Mouse (Mus musculus): ENCODE data around the gene Repin1. TPM values are rescaled to one million over a fixed set of nuclear protein-coding genes. Genes with fewer than 3 reads are reported as not detected.

Repin1 gene
- total and polyA plus RNA-seq, 3 experiments = not detected

- TF ChIP-seq SMC3 (IDR thresholded peaks at IDR 0.05; ENCODE audit: low read depth, low read length) = no peak
- Histone ChIP-seq H3K9me3 (replicated peaks; ENCODE audit: insufficient read depth, low read length) (no peaks in the 10 kb centered on the region), H3K4me1 (ENCODE audit: control insufficient read depth in 1 of 2, insufficient read depth in 2 of 2, low read length in 2 of 2) (no peaks in the 10 kb centered on the region), H3K36me3 (ENCODE audit: control insufficient read depth in 1 of 2, insufficient read depth in 2 of 2, low read length in 2 of 2) (no peaks in the 10 kb centered on the region), H3K79me2 (ENCODE audit: control insufficient read depth, insufficient read depth, low read length, poor library complexity) (no peaks in the 10 kb centered on the region), H3K9ac (ENCODE audit: control insufficient read depth, low read depth, low read length, poor library complexity, severe bottlenecking) (no peak overlapping the region), H3K27ac (ENCODE audit: control insufficient read depth, low read depth, low read length) (no peak overlapping the region), H3K4me3 (ENCODE audit: control insufficient read depth in 1 of 2, insufficient read depth in 1 of 2, low read depth in 2 of 2, low read length in 2 of 2) (no peak overlapping the region), H3K27me3 (ENCODE audit: control insufficient read depth in 1 of 2, insufficient read depth in 2 of 2, low read length in 2 of 2) (no peaks in the 10 kb centered on the region)
- no peak for DNase-seq (ENCODE audit: low read depth, low spot score)
These were observed 21.7 kb upstream of the Repin1 start for GRCm38 (mm10) chr6:48572014-48572413.

GRCm38 (mm10) chr6:48572572-48573061 is 21.1 kb upstream of the Repin1 start, which contains the start of gene Rarres2:
Rarres2 (minus strand) TSS chr6:48572789.
- no peaks in the 10 kb centered on the region for H3K79me2 ChIP-seq (ENCODE audit: control insufficient read depth, insufficient read depth, low read length, poor library complexity)
- no peak within 1 kb of the TSS for H3K27ac ChIP-seq (ENCODE audit: control insufficient read depth, low read depth, low read length)
- no peaks in the 10 kb centered on the region for H3K27me3 ChIP-seq (ENCODE audit: control insufficient read depth in 1 of 2, insufficient read depth in 2 of 2, low read length in 2 of 2)
- H3K4me3 ChIP-seq (ENCODE audit: control insufficient read depth in 1 of 2, insufficient read depth in 1 of 2, low read depth in 2 of 2, low read length in 2 of 2) = no peak within 1 kb of the TSS
- H3K9ac ChIP-seq (ENCODE audit: control insufficient read depth, low read depth, low read length, poor library complexity, severe bottlenecking) = no peak within 1 kb of the TSS
- TF ChIP-seq USF2 (IDR thresholded peaks at IDR 0.05; ENCODE audit: borderline replicate concordance in 1 of 2, insufficient read depth in 1 of 2, low read depth in 1 of 2, low read length in 2 of 2) = no peak
- TF ChIP-seq E2F4 (IDR thresholded peaks at IDR 0.05; ENCODE audit: borderline replicate concordance, low read depth, low read length) = no peak
- no peak for TF ChIP-seq TAL1 (IDR thresholded peaks at IDR 0.05; ENCODE audit: low read length)
- no peak for TF ChIP-seq ZNF384 (IDR thresholded peaks at IDR 0.05; ENCODE audit: low read depth, low read length)
- TF ChIP-seq RAD21 (IDR thresholded peaks at IDR 0.05; ENCODE audit: low read depth, low read length) = no peak
- no peak for TF ChIP-seq NRF1 (IDR thresholded peaks at IDR 0.05; ENCODE audit: insufficient read depth, low read depth, low read length, poor library complexity, severe bottlenecking)
- TF ChIP-seq ZC3H11A (IDR thresholded peaks at IDR 0.05; ENCODE audit: low read depth, low read length) = no peak
- TF ChIP-seq JUND (IDR thresholded peaks at IDR 0.05; ENCODE audit: low read depth, low read length) = no peak
- H3K9me3 ChIP-seq (replicated peaks; ENCODE audit: insufficient read depth, low read length) = no peaks in the 10 kb centered on the region
- H3K36me3 ChIP-seq (ENCODE audit: control insufficient read depth in 1 of 2, insufficient read depth in 2 of 2, low read length in 2 of 2) = no peaks in the 10 kb centered on the region
- no peaks in the 10 kb centered on the region for H3K4me1 ChIP-seq (ENCODE audit: control insufficient read depth in 1 of 2, insufficient read depth in 2 of 2, low read length in 2 of 2)
- no peak for DNase-seq (ENCODE audit: low read depth, low spot score)

GRCm38 (mm10) chr6:48573280-48573679 is 20.4 kb upstream of the Repin1 start:
- Histone ChIP-seq H3K36me3 (ENCODE audit: control insufficient read depth in 1 of 2, insufficient read depth in 2 of 2, low read length in 2 of 2) (no peaks in the 10 kb centered on the region), H3K4me1 (ENCODE audit: control insufficient read depth in 1 of 2, insufficient read depth in 2 of 2, low read length in 2 of 2) (no peaks in the 10 kb centered on the region), H3K27me3 (ENCODE audit: control insufficient read depth in 1 of 2, insufficient read depth in 2 of 2, low read length in 2 of 2) (no peaks in the 10 kb centered on the region), H3K79me2 (ENCODE audit: control insufficient read depth, insufficient read depth, low read length, poor library complexity) (no peaks in the 10 kb centered on the region), H3K4me3 (ENCODE audit: control insufficient read depth in 1 of 2, insufficient read depth in 1 of 2, low read depth in 2 of 2, low read length in 2 of 2) (no peak overlapping the region), H3K9ac (ENCODE audit: control insufficient read depth, low read depth, low read length, poor library complexity, severe bottlenecking) (no peak overlapping the region), H3K27ac (ENCODE audit: control insufficient read depth, low read depth, low read length) (no peak overlapping the region), H3K9me3 (replicated peaks; ENCODE audit: insufficient read depth, low read length) (no peaks in the 10 kb centered on the region)
- DNase-seq (ENCODE audit: low read depth, low spot score) = no peak
- no peak for TF ChIP-seq HCFC1 (IDR thresholded peaks at IDR 0.05; ENCODE audit: low read depth, low read length)
- no peak for TF ChIP-seq CTCF (IDR thresholded peaks at IDR 0.05 in 2 of 3, conservative IDR thresholded peaks at IDR 0.05 in 1 of 3; ENCODE audit: control insufficient read depth in 1 of 3, insufficient read depth in 1 of 3, low read depth in 2 of 3, low read length in 3 of 3, poor library complexity in 1 of 3, severe bottlenecking in 1 of 3)
- no peak for TF ChIP-seq RAD21 (IDR thresholded peaks at IDR 0.05; ENCODE audit: low read depth, low read length)
- TF ChIP-seq ZKSCAN1 (IDR thresholded peaks at IDR 0.05; ENCODE audit: low read depth, low read length) = no peak
- no peak for TF ChIP-seq GABPA (IDR thresholded peaks at IDR 0.05; ENCODE audit: low read depth, low read length)
- TF ChIP-seq ELF1 (IDR thresholded peaks at IDR 0.05; ENCODE audit: low read depth, low read length) = no peak
- TF ChIP-seq TCF12 (IDR thresholded peaks at IDR 0.05; ENCODE audit: low read depth, low read length) = no peak
